ENCODE assay signal across 23 mouse cellular contexts in genomic region chr11:12273726-12274125, GRCm38 (mm10).
DNase-seq lines count a peak whose midpoint lies in the region; ATAC-seq and TF ChIP-seq lines count a peak whose summit lies in the region.
"Had no signal": no experiment of that assay in that cellular context is flagged by ENCODE, and none has a peak within 500 bp of the region (broad histone marks: within the 10 kb centered on the region; RNA-seq: fewer than 3 reads in every experiment).

No protein-coding gene starts in this region.

- H3K4me1 ChIP-seq in forebrain, postnatal 0 days (ENCODE audit: insufficient read depth) = no peaks in the 10 kb centered on the region
- no peaks in the 10 kb centered on the region for H3K4me1 ChIP-seq in forebrain, embryonic 13.5 days
- H3K4me1 ChIP-seq: embryonic facial prominence, embryonic 12.5 days; embryonic facial prominence, embryonic 15.5 days; forebrain, embryonic 10.5 days; forebrain, embryonic 12.5 days; forebrain, embryonic 15.5 days had no signal

- H3K9ac ChIP-seq in forebrain, postnatal 0 days = no peak overlapping the region
- no peak overlapping the region for H3K9ac ChIP-seq in forebrain, embryonic 13.5 days
- H3K9ac ChIP-seq: embryonic facial prominence, embryonic 12.5 days; embryonic facial prominence, embryonic 15.5 days; forebrain, embryonic 12.5 days; forebrain, embryonic 15.5 days had no signal

- H3K36me3 ChIP-seq in forebrain, postnatal 0 days (ENCODE audit: insufficient read depth) = no peaks in the 10 kb centered on the region
- H3K36me3 ChIP-seq in forebrain, embryonic 13.5 days (ENCODE audit: poor library complexity, severe bottlenecking) = no peaks in the 10 kb centered on the region
- H3K36me3 ChIP-seq: embryonic facial prominence, embryonic 12.5 days; embryonic facial prominence, embryonic 15.5 days; forebrain, embryonic 10.5 days; forebrain, embryonic 12.5 days; forebrain, embryonic 15.5 days had no signal

- DNase-seq in forebrain, postnatal 0 days = no peak
- peak; percentile 92 for DNase-seq in Muller cell, postnatal 12 days (ENCODE audit: inconsistent ontology term)
- peak; percentile 86 for DNase-seq in retina, embryonic 14.5 days (ENCODE audit: low spot score)
- DNase-seq in right cerebral cortex, postnatal 14 days = no peak
- no peak for DNase-seq in left cerebral cortex, postnatal 10 days (ENCODE audit: extremely low spot score in 1 of 2, low spot score in 2 of 2)
- DNase-seq: adrenal gland, adult 8-10 months; adrenal gland, postnatal 14 days; adrenal gland, postnatal 36 days; cerebellum, adult 11-12 months; cerebellum, adult 2 months; cerebellum, adult 9-10 months; cerebellum, postnatal 10 days; cerebellum, postnatal 36 days; embryo, embryonic 11 days had no signal

- H3K4me2 ChIP-seq in forebrain, postnatal 0 days (ENCODE audit: low read depth) = no peak overlapping the region
- H3K4me2 ChIP-seq in forebrain, embryonic 13.5 days = no peak overlapping the region
- H3K4me2 ChIP-seq: embryonic facial prominence, embryonic 12.5 days; embryonic facial prominence, embryonic 15.5 days; forebrain, embryonic 12.5 days; forebrain, embryonic 15.5 days had no signal

- intact Hi-C loops in left cerebral cortex, postnatal 10 days (cut with DNase I) = no loop called here

- peak; percentile 23; the same call in 1 of the 2 replicates for ATAC-seq in forebrain, postnatal 0 days
- no peak for ATAC-seq in forebrain, embryonic 13.5 days
- ATAC-seq: activated CD4-positive, CD25-positive, alpha-beta regulatory T cell, adult 4 months; forebrain, embryonic 15.5 days; Patski had no signal

- H3K27me3 ChIP-seq in forebrain, postnatal 0 days (ENCODE audit: insufficient read depth, low read length) = no peaks in the 10 kb centered on the region
- no peaks in the 10 kb centered on the region for H3K27me3 ChIP-seq in forebrain, embryonic 13.5 days
- H3K27me3 ChIP-seq: embryonic facial prominence, embryonic 12.5 days; embryonic facial prominence, embryonic 15.5 days; forebrain, embryonic 12.5 days; forebrain, embryonic 15.5 days; Patski had no signal

- no peak overlapping the region for H3K27ac ChIP-seq in forebrain, postnatal 0 days (ENCODE audit: low read depth, low read length)
- no peak overlapping the region for H3K27ac ChIP-seq in forebrain, embryonic 13.5 days
- H3K27ac ChIP-seq: embryonic facial prominence, embryonic 12.5 days; embryonic facial prominence, embryonic 15.5 days; forebrain, embryonic 10.5 days; forebrain, embryonic 12.5 days; forebrain, embryonic 15.5 days had no signal

- 85% methylated on average over 6 of the region's 6 CpGs for WGBS in forebrain, postnatal 0 days
- 92% methylated on average over 6 of the region's 6 CpGs for WGBS in forebrain, embryonic 13.5 days

- no peaks in the 10 kb centered on the region for H3K9me3 ChIP-seq in forebrain, postnatal 0 days (ENCODE audit: low read length)
- H3K9me3 ChIP-seq in forebrain, embryonic 13.5 days (replicated peaks) = no peaks in the 10 kb centered on the region
- H3K9me3 ChIP-seq: embryonic facial prominence, embryonic 12.5 days; embryonic facial prominence, embryonic 15.5 days; forebrain, embryonic 10.5 days; forebrain, embryonic 12.5 days; forebrain, embryonic 15.5 days had no signal

- no peak for TF ChIP-seq CTCF in forebrain, postnatal 0 days (IDR thresholded peaks at IDR 0.05; ENCODE audit: low read depth)

- H3K4me3 ChIP-seq in forebrain, postnatal 0 days (ENCODE audit: low read depth, low read length) = no peak overlapping the region
- no peak overlapping the region for H3K4me3 ChIP-seq in forebrain, embryonic 13.5 days
- H3K4me3 ChIP-seq: embryonic facial prominence, embryonic 12.5 days; embryonic facial prominence, embryonic 15.5 days; erythroblast, embryonic 14.5 days; forebrain, embryonic 10.5 days; forebrain, embryonic 12.5 days; forebrain, embryonic 15.5 days had no signal

Comparison
In these comparisons a context has a peak if more than half of its experiments do, and no peak if none do; other contexts are left out.
1. DNase-seq: peak in Muller cell, postnatal 12 days (single experiment) and retina, embryonic 14.5 days (single experiment); none in forebrain, postnatal 0 days (single experiment), right cerebral cortex, postnatal 14 days (single experiment) and left cerebral cortex, postnatal 10 days (0 of 2).